Mouse (Mus musculus) MEL-GATA-1-ER (cell line): Measurements from ENCODE around the gene Terb1.

ENCODE experiments used
- DNase-seq: peaks from one replicate; pipeline ENCODE4 v3.0.0-alpha.2; 2012; ENCODE audit warnings: low read depth; ENCODE audit errors: extremely low read depth

The Terb1 gene

GRCm38 (mm10) chr8:104509061-104510006 is at the start of gene Terb1:
Gene Terb1 (minus strand): TSS chr8:104509910.
- no peak for DNase-seq

- no peak for DNase-seq
Measured at GRCm38 (mm10) chr8:104557226-104557625, 47.5 kb upstream of the Terb1 start.

GRCm38 (mm10) chr8:104555191-104555590 is 45.5 kb upstream of the Terb1 start:
- no peak for DNase-seq

GRCm38 (mm10) chr8:104543440-104544045 is 33.8 kb upstream of the Terb1 start:
- DNase-seq, result no peak

- DNase-seq, result no peak
Measured at GRCm38 (mm10) chr8:104542160-104542559, 32.5 kb upstream of the Terb1 start.

GRCm38 (mm10) chr8:104541515-104541880 is 31.8 kb upstream of the Terb1 start:
- DNase-seq, result no peak

GRCm38 (mm10) chr8:104540710-104541514 is 31.2 kb upstream of the Terb1 start:
- no peak for DNase-seq

GRCm38 (mm10) chr8:104540238-104540637 is 30.5 kb upstream of the Terb1 start:
- no peak for DNase-seq

- DNase-seq, result no peak
Measured at GRCm38 (mm10) chr8:104539566-104539965, 29.9 kb upstream of the Terb1 start.

- no peak for DNase-seq
Measured at GRCm38 (mm10) chr8:104538896-104539295, 29.2 kb upstream of the Terb1 start.

GRCm38 (mm10) chr8:104536028-104536427 is 26.3 kb upstream of the Terb1 start:
- DNase-seq, result peak; percentile 63

GRCm38 (mm10) chr8:104535378-104535777 is 25.7 kb upstream of the Terb1 start:
- DNase-seq, result peak; percentile 23

GRCm38 (mm10) chr8:104534779-104535141 is 25.1 kb upstream of the Terb1 start:
- DNase-seq, result peak; percentile 64

GRCm38 (mm10) chr8:104533971-104534778 is 24.5 kb upstream of the Terb1 start, which contains the start of the genes Nae1 and Car7:
Gene Nae1 (minus strand): TSS chr8:104534637.
Gene Car7 (plus strand): TSS chr8:104534689.
- DNase-seq, result peak; percentile 74

- no peak for DNase-seq
Measured at GRCm38 (mm10) chr8:104533551-104533950, 23.8 kb upstream of the Terb1 start.

GRCm38 (mm10) chr8:104529671-104530070 is 20.0 kb upstream of the Terb1 start:
- no peak for DNase-seq

GRCm38 (mm10) chr8:104517872-104518271 is 8.2 kb upstream of the Terb1 start:
- DNase-seq, result no peak

GRCm38 (mm10) chr8:104510134-104510533 is 424 bp upstream of the Terb1 start:
- no peak for DNase-seq

- no peak for DNase-seq
Measured at GRCm38 (mm10) chr8:104479091-104479490, 30.6 kb downstream of the Terb1 start.

- no peak for DNase-seq
Measured at GRCm38 (mm10) chr8:104472465-104472864, 37.2 kb downstream of the Terb1 start.

GRCm38 (mm10) chr8:104467463-104467862 is 42.2 kb downstream of the Terb1 start:
- DNase-seq, result no peak
